Mouse (Mus musculus) heart, postnatal 10 days (tissue): ENCODE measurements around the gene Zfp239. TPM values are rescaled to one million over a fixed set of nuclear protein-coding genes. Genes with fewer than 3 reads are reported as not detected.
A peak's percentile ranks its signal among the peaks of the same experiment; 100 is the strongest.

Experiments
- DNase-seq, 2 experiments: peaks; one replicate each; pipeline ENCODE4 v3.0.0; 2021
- intact Hi-C: fragments of 180-260 bp; cut with DNase I; formaldehyde crosslinking; loops from one replicate; pipeline ENCODE4 v1.15.1; 2025
- total RNA-seq, 2 experiments: library from RNA; stranded (reverse); gene quantifications; 2 replicates each; pipeline ENCODE4 v1.2.3; 2021

Zfp239 gene
- total RNA-seq, 2 experiments from 2014 or later, result 0.41 to 0.57 TPM

DNA sequence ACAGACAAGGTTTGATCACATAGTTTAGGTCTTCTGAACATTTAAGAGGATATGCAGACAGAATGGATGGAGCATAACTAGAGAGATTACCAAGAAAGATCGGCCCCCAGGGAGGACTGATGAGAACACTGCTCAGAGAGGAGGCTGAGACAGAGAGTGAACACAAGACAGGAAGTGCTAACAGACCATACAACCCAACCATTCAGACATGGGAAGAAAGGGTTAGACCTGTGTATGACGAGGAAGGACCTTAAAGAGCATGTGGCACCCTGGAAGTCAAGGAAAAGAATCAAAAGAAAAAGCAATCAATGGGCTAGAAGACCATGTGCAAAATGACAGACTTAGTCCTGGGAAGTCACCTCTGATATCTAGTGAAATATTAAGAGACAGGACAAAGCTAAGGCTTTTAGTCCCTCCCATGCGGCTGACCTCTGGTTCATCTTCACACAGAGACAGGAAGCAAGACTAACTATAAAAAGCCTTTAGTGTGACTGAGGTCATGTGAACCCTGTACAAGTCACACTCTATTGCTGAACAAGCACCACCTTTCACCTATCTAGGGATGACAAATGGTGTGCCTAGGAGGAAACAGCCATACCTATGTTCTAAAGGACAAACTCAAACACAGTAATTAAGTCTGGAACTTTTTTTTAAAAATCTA, 12.9 kb downstream of the Zfp239 start:
- intact Hi-C loops, result loop anchor here (5.0 kb wide), 1 partner anchor 32 kb away; the partner anchor contains the start of gene Zfp637
- DNase-seq, result no peak

DNA sequence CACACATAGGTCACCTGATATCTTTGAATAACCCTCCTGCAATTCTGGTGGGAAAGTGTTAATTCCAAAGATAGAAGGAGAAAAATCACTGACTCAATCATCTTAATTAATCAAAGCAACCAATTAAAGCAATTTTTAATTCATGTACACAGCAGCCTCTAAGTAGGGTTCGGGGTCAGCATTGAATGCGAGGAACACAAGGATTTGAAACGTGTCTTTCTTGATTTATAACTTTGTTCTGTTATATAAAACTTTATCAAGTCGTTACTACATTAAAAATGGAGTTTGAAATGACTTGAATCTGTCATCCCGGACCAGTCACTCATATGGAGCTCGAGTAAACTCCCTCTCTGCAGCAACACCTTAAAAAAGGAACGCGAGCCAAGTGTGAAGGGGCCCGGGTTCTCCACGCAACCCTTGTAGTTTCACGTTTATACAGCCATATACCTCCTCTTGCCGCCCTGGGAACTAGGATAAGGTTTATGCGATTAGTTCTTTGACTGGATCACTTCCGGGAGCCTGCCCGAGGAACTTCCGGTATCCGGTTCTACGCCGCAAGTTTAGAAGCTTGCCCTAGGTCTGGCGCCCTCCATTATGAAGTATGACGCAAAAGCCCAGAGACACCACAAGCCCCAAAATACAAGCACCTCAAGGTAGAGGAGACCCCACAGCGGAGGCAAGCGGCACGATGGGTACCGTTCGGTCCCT, 17.0 kb downstream of the Zfp239 start:
- intact Hi-C loops, result loop anchor here (1.0 to 5.0 kb wide), 3 partner anchors 37 to 44 kb away; partner anchors contain the start of gene Zfp637
- peak; percentile 93 to 94 for DNase-seq

DNA sequence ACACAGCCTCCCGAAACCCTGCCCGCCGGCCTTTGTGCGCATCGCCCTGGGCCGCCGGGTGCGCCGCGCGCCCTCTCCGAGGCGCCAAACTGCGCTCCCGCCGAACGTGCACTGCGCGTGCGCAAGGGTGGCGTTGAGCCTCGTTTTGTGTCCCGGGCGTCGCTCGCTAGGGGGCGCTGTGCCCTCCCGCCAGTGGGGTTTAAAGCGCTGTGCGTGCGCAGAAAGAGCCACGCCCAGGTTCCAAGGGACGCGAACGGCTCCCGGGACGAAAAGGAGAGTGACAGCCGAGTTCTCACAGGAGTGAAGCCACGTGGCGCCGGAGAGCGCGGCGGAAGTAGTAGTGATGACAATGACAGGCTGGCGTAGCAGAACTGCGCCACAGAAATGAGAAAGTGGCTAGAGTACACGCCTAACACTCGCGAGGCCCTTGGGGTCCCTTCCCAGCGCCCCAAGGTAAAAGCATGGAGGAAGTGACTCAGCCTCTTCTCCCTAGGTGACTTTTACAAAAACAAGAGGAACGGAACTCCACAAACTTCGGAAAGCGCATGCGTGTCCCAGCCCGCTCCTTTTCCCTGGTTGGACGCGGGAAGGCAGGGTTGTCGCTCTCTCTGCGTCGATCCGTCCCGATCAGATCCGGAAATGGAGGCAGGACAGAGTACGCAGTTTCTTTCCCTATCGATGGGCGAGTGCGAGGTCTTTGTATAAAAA, 17.7 kb downstream of the Zfp239 start:
- intact Hi-C loops, result loop anchor here (2.0 to 5.0 kb wide), 3 partner anchors 27 to 37 kb away; partner anchors contain the start of gene Zfp637

DNA sequence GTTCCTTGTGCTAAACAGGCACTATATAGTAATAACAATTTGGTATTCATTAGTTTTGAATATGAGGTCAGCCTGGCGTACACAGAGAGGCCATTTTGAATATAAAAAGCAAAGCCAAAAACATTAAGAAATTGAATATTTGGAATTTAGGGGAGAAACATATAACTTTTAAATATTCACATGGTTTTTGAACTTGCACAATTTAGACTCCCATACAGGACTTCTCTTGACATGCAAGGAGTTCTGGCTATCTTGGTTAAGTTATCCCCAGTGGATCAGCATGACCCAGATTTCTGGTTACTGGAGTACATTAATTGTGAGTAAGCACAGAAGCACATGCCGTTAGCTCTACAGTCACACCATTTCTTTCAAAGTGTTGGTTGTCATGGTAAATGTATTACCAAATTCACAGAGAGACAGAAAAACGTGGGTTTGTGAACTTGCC, 18.5 kb downstream of the Zfp239 start:
- intact Hi-C loops, result loop anchor here (2.0 kb wide), 1 partner anchor 26 kb away; no protein-coding TSS in a partner anchor
- DNase-seq, result peak in 1 of 2 experiments; percentile 19

More for the DNA sequence above, 17.7 kb downstream of the Zfp239 start:
- peak; percentile 100 for DNase-seq

DNA sequence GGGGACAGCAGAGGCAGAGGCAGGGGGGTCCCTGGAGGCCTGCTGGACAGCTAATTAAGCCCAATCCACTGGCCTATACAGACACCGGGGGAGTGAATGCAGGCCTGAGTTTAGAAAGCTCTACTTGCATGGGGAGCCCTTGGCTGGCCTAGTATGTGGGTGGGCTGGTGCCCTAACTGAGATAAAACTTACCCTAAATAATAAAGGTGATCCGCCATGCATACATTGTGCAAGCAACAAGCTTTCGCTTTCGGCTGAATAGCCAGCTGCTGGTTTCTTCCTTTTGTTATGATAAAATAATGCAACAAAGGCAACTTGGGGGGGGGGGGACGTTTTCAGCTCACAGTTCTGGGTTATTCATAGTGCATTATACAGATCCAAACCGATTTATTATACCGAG, 19.3 kb downstream of the Zfp239 start:
- intact Hi-C loops, result loop anchor here (2.0 kb wide), 1 partner anchor 26 kb away; no protein-coding TSS in a partner anchor
- DNase-seq, result no peak

DNA sequence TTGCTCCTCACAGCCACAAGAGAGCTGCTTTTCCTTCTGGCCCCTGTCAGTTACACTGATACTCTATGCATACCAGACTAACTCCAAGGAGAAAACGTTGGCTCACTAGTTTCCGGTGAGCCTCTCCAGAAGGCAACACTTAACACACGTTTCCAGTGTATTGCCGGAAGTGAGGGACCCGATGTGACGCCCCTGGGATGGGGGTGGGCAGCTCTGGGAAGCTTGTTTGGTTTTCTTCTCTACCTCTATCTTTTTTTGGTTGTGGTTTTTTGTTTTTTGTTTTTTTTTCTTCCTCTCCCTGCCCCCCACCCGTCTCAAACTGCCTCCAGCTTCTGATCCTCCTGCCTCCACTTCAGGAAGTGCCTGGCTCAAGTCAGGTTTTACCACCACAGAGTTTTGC, 20.1 kb downstream of the Zfp239 start:
- intact Hi-C loops, result loop anchor here (2.0 kb wide), 1 partner anchor 25 kb away; no protein-coding TSS in a partner anchor
- DNase-seq, result no peak

DNA sequence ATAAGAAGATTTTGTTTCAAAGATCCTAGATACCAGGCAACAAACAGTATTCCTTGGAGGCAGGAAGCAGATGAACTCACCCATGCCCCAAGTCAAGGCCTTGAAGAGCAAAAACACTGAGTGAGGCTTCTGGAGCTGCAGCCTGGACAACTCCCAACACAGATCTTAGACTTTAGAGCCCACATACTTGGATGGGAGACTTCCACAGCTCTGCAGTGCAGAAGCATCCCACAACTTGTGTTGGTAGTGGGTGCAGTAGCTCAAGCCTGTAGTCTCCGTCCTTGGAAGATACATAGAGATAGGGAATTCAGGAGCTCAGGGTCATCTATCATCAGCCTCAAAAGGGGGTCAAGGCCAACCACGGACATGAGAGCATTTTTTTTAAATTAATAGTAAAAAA, 24.0 kb downstream of the Zfp239 start:
- DNase-seq, result no peak
- intact Hi-C loops, result no loop called here

DNA sequence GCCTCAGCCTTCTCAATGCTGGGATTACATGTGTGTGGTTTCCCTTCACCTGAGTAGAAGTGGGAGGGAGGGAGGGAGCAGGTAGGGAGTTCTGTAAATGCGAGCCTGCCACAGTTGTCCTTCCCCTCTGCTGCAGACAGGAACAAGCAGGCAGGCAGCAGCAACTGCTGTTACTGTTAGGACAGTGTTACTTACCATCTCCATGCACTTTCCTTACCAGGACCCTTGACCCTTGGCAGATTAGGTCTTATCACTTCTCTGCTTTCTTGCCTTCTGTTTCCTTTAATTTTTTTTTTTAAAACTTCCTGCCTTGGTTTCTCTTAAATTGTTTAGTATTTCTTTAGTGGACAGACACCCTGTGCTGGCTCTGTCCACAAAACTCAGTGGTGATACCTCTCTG, 26.1 kb downstream of the Zfp239 start:
- intact Hi-C loops, result no loop called here
- no peak for DNase-seq

DNA sequence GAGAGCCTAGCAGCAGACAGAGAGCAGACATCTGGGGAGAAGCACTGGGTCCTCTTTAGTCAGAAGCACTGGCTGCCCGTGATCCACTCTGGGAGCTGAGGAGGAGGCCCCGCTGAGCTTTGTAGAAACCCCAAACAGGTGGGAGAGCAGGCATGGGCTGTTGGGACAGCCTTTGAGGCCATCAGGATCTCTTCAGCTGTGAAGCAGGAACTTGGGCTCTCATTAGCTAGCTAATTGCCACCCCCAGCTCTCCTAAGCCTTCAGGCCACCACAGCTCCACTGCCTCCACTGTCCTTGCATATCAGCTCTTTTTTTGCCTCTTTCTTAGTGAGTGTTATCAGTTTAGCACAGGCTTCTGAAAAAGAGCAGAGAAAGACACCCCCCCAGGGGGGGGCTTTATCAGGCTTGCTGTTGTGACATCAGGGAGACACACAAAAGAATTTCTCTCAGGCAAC, 26.8 kb downstream of the Zfp239 start:
- intact Hi-C loops, result no loop called here

DNA sequence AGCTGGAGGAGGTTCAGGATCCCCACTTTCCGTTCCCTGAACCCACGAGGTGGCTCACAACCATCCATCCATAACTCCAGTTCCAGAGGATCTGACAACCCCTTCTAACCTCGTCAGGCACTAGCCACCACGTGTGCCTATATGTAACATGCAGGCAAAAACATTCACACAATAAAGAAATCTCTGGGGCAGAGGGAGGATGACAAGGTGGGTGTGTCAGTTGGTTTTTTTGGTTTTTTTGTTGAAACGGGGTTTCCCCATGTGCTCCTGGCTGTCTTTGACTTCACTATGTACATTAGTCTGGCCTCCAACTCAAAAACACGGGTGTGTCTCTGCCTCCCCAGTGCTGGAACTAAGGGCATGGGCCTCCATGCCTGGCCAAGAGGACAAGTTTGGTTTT, 28.4 kb downstream of the Zfp239 start:
- intact Hi-C loops, result no loop called here
- no peak for DNase-seq

More for the DNA sequence above, 26.8 kb downstream of the Zfp239 start:
- no peak for DNase-seq

DNA sequence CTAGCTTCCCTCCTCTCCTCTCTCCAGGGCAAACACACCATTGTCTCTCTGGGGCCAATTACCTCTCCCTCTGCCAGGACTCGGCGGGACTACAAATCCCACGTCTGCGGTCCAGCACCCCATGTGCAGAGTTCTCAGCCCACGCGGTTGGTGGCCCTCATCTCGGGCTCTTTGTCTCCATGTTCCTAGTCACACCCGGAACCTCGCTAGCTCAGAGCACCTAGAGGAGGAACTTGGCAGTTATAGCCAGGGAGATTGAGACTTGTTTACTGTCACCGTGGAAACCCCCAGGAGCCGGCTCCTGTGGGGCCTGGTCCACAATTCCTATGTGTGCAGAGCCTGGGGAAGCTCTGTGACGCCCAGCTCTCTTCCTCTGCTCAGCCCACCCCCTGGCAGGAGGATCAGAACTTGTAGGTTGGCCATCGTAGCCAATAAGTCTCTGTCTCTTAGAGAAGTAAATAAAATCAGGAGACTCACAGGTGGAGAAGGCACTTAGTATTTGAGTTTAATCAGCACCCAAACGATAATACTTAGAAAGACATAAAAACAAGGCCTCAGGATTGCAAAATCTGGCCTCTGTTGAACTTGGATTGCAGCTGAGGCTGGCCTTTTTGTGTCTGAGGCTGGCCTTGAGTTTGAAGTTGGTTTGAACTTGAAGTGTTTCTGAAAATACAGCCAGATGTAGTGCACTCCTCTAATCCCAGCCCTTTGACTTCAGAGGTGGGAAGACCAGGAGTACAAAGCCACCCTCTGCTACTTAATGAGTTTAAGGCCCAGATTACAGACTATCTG, 29.7 kb downstream of the Zfp239 start:
- DNase-seq, result no peak
- intact Hi-C loops, result no loop called here

DNA sequence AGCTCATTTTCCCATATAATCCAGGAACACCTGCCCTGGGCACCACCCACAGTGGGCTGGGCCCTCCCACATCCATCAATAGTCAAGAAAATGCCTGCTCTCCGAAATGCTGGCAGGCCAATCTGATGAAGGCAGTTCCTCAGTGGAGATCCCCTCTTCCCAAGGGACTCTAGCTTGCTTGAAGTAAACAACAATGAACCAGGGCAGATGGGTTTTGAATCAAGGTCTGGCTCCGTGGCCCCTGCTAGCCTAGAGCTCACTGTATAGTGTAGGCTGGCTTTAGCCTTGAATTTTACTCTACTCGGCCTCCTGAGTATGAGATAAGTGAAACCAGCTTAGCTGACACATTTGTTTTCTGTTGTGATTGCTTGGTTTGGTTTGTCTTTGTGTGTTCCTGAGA, 30.5 kb downstream of the Zfp239 start:
- intact Hi-C loops, result no loop called here
- DNase-seq, result no peak

DNA sequence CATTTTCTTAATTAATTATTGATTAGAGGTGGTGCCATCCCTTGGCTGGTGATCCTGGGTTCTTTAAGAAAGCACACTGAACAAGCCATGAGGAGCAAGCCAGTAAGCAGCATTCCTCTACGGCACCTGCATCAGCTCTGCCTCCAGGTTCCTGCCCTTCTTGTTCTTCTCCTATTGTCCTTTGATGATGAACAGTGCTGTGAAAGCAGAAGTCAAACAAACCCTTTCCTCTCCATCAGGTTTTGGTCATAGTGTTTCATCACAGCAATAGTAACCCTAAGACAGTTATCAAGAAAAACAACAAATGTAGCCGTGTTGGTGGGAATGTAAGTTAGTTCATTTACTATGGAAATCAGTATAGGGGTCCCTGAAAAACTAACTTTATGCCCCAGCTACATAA, 31.5 kb downstream of the Zfp239 start:
- intact Hi-C loops, result no loop called here
- no peak for DNase-seq

DNA sequence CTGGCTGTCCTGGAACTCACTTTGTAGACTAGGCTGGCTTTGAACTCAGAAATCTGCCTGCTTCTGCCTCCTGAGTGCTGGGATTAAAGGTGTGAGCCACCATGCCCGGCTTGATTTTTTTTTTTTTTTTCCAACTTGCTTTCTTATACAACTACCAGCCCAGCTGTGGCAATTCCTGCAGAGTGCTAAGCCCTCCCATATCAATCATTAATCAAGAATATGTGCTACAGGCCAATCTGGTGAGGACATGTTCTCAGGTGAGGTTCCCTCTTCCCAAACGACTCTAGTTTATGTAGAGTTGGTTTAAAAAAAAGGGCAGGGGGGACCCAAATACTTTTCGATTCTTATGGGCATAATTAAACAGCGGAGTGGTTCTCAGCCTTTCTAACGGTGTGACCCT, 35.9 kb downstream of the Zfp239 start:
- no peak for DNase-seq
- intact Hi-C loops, result no loop called here

DNA sequence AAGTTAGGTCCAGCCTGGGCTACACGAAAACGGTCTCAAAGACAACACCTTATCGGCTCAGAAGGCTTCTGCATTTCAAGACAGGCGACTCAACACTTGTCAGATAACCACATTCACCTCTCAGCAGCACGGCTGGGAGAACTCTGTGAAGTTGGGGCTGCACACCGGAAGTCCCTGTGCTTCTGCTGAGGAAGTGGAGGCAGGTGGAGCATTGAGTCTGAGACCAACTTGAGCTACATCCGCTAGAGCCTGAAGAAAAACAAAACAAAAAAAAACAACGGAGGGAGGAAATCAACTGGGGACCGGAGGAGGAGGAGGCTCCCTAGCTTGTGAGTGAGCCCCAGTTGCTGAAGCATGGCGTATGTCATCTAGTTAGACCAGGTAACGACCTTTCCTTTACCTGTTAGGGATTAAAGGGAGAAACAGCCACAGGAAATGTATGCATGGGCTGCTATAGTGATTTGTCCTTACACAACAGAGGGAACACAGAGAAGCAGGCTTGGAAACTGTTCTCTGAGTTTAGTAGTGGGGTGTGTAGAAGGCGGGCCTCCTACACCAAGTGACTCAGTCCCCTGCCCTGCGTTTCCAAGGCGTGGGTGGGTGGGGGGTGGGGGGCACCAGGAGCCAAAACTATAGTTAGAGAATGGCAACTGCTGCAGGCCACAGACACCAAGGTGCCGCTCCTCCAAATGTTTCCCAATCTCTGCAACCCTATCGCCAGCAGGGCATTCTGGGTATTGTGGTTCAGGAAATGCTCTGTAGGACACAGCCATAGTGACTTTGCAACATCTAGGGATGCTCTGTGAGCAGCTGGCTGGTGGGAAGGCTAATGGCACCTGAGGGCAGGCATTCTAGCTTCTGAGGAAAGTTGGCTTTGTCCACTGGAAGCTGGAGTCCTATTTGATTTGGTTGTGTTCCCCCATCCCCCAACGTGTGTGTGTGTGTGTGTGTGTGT, 38.5 kb downstream of the Zfp239 start, which contains the start of gene Hnrnpf:
Gene Hnrnpf (plus strand): TSS at position 199 of the 955 bp plus-strand sequence.
- DNase-seq, result no peak
- intact Hi-C loops, result no loop called here

DNA sequence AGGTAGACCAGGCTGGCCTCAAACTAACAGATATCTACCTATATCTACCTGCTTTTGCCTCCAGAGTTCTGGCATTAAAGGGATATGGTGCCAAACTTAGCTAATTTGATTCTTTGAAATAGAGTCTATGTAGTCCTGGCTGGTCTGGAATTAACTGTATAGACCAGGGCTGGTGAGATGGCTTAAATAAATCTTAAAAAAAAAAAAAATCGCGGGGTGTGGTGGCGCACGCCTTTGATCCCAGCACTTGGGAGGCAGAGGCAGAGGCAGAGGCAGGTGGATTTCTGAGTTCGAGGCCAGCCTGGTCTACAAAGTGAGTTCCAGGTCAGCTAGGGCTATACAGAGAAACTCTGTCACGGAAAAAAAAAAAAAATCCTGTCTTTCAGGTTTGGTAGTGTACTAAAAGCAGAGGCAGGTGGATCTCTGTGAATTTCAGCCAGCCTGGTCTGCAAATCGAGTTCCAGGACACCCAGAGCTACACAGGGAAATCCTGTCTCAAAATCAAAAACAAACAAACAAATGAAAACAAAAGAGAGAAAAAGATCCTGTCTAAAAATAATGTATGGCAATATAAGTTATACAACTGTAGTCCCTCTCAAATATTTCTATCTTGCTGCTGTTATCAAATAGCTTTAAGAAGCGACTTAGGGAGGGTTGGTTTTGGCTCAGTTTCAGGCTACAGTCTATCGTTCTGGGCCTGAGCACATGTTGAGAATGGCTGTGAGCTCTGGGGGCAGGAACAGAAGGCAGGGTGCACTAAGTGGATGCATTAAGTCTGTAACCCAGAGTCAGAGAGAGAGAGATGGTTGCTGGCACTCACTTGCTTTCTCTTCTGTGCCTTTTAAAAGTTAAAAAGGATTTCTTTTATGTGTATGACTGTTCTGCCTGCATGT, 39.9 kb downstream of the Zfp239 start:
- intact Hi-C loops, result no loop called here
- no peak for DNase-seq

DNA sequence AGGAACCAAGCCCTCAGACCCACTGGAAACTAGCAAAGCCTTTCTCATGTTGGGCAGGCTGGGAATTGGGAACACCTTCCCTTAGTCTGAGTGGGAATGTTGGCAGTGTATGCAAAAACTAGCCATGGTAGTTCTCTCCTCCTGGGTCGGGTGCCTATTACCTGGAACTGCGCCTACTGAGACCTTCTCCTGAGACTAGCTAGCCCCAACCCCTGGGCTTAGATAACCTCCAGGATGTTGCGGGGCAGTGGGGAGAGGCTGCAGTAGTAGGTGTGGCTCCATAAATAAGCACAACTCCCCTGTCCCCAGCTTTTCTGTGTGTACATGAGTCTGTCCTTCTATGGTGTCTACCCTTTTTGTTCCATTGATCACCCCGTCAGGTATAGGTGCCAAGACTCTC, 40.7 kb downstream of the Zfp239 start:
- intact Hi-C loops, result no loop called here
- no peak for DNase-seq

DNA sequence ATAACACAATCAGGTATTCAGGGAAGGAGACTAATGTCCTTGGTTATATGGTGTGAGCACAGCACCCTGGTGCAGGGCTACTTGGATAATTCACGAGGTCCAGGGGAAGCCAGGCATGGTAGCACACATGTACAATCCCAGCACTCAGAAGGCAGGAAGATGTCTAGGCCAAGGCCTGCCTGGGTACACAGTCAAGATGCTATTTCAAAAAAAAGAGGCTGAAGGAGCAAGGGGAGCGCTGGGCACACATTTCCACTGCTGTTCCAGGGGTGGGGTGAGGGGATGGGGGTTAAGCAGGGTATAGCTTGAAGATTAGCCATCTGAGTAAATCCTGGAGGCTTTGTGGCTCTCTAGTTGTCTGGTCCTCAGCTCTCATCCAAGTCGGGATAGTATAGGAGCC, 41.9 kb downstream of the Zfp239 start:
- intact Hi-C loops, result no loop called here
- DNase-seq, result no peak
